Mouse (Mus musculus): ENCODE measurements at regions not wholly inside any gene's neighbourhood (a gene's known extent, or its start where the extent isn't known, plus 50 kb on each side); places are given as distances from the start of the nearest gene placed in this dataset.
"Not testable (repeated sequence)": the region's sequence is repeated elsewhere in the genome, so short reads cannot be mapped to it uniquely, and the experiment has no call there.

DNA sequence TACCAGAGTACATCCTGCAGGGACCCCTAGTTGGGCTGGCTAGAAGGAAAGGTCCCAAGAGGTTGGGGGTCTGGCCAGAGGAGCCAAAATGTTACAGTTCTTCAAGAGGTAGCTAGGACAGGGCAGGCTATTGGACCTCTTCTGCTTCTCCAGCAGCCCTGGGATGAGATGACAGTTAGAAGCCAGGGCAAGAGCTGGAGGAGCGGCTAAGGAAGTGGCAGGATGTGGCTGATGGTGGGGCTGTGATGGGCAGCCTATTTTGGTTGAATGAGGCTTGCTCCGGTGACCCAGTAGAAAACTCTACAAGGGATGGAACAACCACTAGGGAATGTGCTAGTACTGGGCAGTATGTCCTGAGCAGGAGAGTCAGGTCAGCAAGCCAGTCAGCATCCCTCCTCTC is 82.8 kb downstream of the Ddx11 start:
- no peak for DNase-seq (ENCODE audit: low read depth, low spot score)
- Histone ChIP-seq H3K4me1 (ENCODE audit: control insufficient read depth in 2 of 2, insufficient read depth in 2 of 2, low read length in 2 of 2, poor library complexity in 1 of 2) (no peaks in the 10 kb centered on the region), H3K9me3 (ENCODE audit: control insufficient read depth, insufficient read depth, low read depth, low read length) (no peaks in the 10 kb centered on the region), H3K9ac (ENCODE audit: insufficient read depth, low read depth, low read length, poor library complexity, severe bottlenecking) (no peak overlapping the region), H3K27ac (ENCODE audit: insufficient read depth, low read depth, low read length, poor library complexity, severe bottlenecking) (no peak overlapping the region), H3K36me3 (ENCODE audit: control insufficient read depth, insufficient read depth, low read length, poor library complexity, severe bottlenecking) (no peaks in the 10 kb centered on the region), H3K4me3 (ENCODE audit: insufficient read depth in 1 of 2, low read depth in 1 of 2, low read length in 2 of 2, poor library complexity in 1 of 2, severe bottlenecking in 1 of 2) (no peak overlapping the region)
- TF ChIP-seq MAFK (IDR thresholded peaks at IDR 0.05; ENCODE audit: insufficient read depth, low read depth, low read length) (no peak), ZC3H11A (IDR thresholded peaks at IDR 0.05; ENCODE audit: borderline replicate concordance, low read depth, low read length) (no peak), ZNF384 (IDR thresholded peaks at IDR 0.05; ENCODE audit: low read depth, low read length) (no peak)
- in situ Hi-C loops (cut with MboI; ENCODE audit: low sequenced_read_pairs in 2 of 2, unreplicated experiment in 2 of 2), result no loop called here

DNA sequence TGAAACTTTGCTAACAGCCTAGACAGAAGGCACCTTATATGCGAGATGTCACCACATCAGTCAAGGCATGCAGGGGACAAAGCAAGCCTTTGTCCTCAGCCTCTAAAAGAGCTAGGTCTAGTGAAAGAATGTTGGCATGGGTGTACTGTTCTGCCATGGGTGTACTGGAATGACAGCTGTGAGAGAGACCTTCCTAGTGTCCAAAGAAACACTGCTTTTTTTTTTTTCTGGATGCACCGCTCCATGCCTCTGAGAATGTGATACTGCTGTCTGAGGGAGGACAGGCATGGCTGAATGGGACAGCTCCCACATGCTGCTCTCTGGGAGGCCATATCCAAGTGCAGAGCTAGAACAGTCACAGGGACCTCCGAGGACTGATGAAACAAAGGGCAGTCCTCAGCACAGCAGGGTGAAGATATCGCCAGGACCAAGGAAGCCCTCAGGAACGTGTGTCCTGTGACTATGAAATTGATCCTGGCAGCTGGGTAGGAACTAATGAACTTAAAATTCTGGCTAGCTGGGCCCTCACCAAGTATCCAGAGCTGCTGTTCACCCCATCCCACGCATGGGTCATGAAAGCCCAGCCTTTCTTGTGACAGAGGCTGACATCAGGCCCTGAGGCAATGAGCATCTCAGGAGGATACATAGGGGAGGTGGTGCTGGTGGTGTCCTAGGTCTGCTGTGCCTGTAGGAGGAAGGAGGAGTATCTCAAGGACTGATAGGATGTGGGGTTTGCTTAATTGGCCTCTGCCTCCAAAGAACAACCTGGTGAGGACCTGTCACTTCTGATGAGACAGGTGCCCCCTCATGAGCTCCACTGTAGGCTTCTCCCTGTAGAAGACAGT is 84.6 kb downstream of the Ddx11 start:
- DNase-seq (ENCODE audit: low read depth, low spot score); H3K27ac ChIP-seq (ENCODE audit: insufficient read depth, low read depth, low read length, poor library complexity, severe bottlenecking); H3K4me3 ChIP-seq (ENCODE audit: insufficient read depth in 1 of 2, low read depth in 1 of 2, low read length in 2 of 2, poor library complexity in 1 of 2, severe bottlenecking in 1 of 2); H3K9ac ChIP-seq (ENCODE audit: insufficient read depth, low read depth, low read length, poor library complexity, severe bottlenecking); H3K36me3 ChIP-seq (ENCODE audit: control insufficient read depth, insufficient read depth, low read length, poor library complexity, severe bottlenecking); in situ Hi-C loops (cut with MboI; ENCODE audit: low sequenced_read_pairs in 2 of 2, unreplicated experiment in 2 of 2); H3K4me1 ChIP-seq (ENCODE audit: control insufficient read depth in 2 of 2, insufficient read depth in 2 of 2, low read length in 2 of 2, poor library complexity in 1 of 2); H3K9me3 ChIP-seq (ENCODE audit: control insufficient read depth, insufficient read depth, low read depth, low read length): not testable (repeated sequence)

DNA sequence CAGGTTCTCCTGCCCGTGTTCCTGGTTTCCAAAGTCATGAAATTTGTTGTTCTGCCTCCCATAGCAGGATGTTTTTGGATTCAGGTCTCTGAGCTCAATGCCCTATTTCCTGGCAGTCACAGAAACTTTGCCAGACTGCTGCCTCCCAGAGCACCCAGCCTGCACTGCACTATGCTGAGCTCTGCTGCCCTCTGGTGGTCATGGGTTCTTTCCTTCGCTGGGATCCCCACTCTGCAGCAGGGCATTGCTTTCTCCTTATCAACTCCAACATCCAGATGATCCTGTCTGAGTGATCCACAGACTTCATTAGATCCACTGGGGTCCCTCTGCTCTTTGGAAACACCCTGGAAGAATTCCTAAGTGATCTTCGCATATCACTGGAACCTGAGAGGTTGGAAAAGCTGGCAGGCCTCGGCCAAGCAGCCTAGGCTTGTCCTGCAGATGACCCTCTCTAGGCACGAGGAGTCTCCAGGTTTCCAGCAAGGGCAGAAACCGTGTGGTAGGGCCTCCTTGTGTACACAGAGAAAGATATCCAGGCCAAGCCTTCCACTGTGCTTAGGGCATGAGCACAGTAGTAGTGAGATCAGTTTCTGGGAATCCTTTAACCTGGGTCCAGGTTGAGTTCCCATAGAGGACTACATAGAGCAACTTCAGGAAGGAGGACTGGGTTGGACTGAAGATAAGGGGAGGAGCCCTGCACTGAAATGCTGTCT is 85.6 kb downstream of the Ddx11 start:
- H3K4me1 ChIP-seq (ENCODE audit: control insufficient read depth in 2 of 2, insufficient read depth in 2 of 2, low read length in 2 of 2, poor library complexity in 1 of 2); H3K9me3 ChIP-seq (ENCODE audit: control insufficient read depth, insufficient read depth, low read depth, low read length); H3K27ac ChIP-seq (ENCODE audit: insufficient read depth, low read depth, low read length, poor library complexity, severe bottlenecking); H3K9ac ChIP-seq (ENCODE audit: insufficient read depth, low read depth, low read length, poor library complexity, severe bottlenecking); H3K36me3 ChIP-seq (ENCODE audit: control insufficient read depth, insufficient read depth, low read length, poor library complexity, severe bottlenecking); in situ Hi-C loops (cut with MboI; ENCODE audit: low sequenced_read_pairs in 2 of 2, unreplicated experiment in 2 of 2); H3K4me3 ChIP-seq (ENCODE audit: insufficient read depth in 1 of 2, low read depth in 1 of 2, low read length in 2 of 2, poor library complexity in 1 of 2, severe bottlenecking in 1 of 2); DNase-seq (ENCODE audit: low read depth, low spot score): not testable (repeated sequence)

DNA sequence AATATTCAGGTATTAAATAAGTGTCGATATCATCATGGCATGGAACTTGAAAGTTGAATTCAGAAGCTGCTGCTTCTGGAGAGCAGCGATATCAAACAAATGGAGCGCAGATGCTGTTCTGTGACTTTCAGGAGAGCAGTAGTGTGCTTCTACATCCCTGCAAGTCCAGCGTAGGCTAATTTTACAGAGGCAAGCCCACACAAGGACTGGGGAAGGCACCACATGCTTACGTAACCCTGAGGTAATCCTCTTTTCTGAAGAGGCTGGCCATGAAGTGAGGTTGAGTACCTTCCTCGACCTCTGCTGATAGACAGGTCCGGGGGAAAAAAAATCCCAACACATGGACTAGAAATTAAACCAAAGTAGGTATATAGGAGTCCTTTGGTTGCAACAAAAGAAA is 88.2 kb downstream of the Ddx11 start:
- in situ Hi-C loops (cut with MboI; ENCODE audit: low sequenced_read_pairs in 2 of 2, unreplicated experiment in 2 of 2), result no loop called here
- DNase-seq (ENCODE audit: low read depth, low spot score), result no peak
- Histone ChIP-seq H3K27ac (ENCODE audit: insufficient read depth, low read depth, low read length, poor library complexity, severe bottlenecking) (no peak overlapping the region), H3K36me3 (ENCODE audit: control insufficient read depth, insufficient read depth, low read length, poor library complexity, severe bottlenecking) (no peaks in the 10 kb centered on the region), H3K9me3 (ENCODE audit: control insufficient read depth, insufficient read depth, low read depth, low read length) (no peaks in the 10 kb centered on the region), H3K4me3 (ENCODE audit: insufficient read depth in 1 of 2, low read depth in 1 of 2, low read length in 2 of 2, poor library complexity in 1 of 2, severe bottlenecking in 1 of 2) (no peak overlapping the region), H3K4me1 (ENCODE audit: control insufficient read depth in 2 of 2, insufficient read depth in 2 of 2, low read length in 2 of 2, poor library complexity in 1 of 2) (no peaks in the 10 kb centered on the region), H3K9ac (ENCODE audit: insufficient read depth, low read depth, low read length, poor library complexity, severe bottlenecking) (no peak overlapping the region)
- no peak for TF ChIP-seq CHD2 (IDR thresholded peaks at IDR 0.05; ENCODE audit: low read depth, low read length)
- no peak for TF ChIP-seq MAFK (IDR thresholded peaks at IDR 0.05; ENCODE audit: insufficient read depth, low read depth, low read length)
- TF ChIP-seq ZNF384 (IDR thresholded peaks at IDR 0.05; ENCODE audit: low read depth, low read length), result no peak

DNA sequence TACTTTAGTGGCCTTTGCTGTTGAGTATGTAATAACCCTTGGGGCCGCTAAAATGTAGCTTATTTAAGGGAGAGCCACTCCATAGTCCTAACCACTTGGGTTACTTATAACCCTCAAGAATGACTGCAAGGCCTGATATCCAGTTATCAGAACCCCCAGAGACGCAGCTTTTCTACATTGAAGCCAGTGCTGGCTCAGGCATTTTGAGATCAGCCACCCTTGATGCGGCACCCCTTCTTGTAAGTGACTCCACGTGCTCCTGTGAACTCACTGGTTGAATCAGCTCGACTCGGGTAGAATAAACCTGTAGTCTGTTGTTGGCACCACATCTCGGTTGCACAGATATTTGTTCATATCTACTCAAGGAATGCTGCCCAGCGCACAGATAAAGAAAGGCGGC is 89.3 kb downstream of the Ddx11 start:
- TF ChIP-seq MAFK (IDR thresholded peaks at IDR 0.05; ENCODE audit: insufficient read depth, low read depth, low read length) (no peak), ZC3H11A (IDR thresholded peaks at IDR 0.05; ENCODE audit: borderline replicate concordance, low read depth, low read length) (no peak), CHD2 (IDR thresholded peaks at IDR 0.05; ENCODE audit: low read depth, low read length) (no peak), HCFC1 (IDR thresholded peaks at IDR 0.05; ENCODE audit: borderline replicate concordance, insufficient read depth, low read length) (no peak), ZNF384 (IDR thresholded peaks at IDR 0.05; ENCODE audit: low read depth, low read length) (no peak)
- Histone ChIP-seq H3K9me3 (ENCODE audit: control insufficient read depth, insufficient read depth, low read depth, low read length) (no peaks in the 10 kb centered on the region), H3K4me1 (ENCODE audit: control insufficient read depth in 2 of 2, insufficient read depth in 2 of 2, low read length in 2 of 2, poor library complexity in 1 of 2) (no peaks in the 10 kb centered on the region), H3K27ac (ENCODE audit: insufficient read depth, low read depth, low read length, poor library complexity, severe bottlenecking) (no peak overlapping the region), H3K36me3 (ENCODE audit: control insufficient read depth, insufficient read depth, low read length, poor library complexity, severe bottlenecking) (no peaks in the 10 kb centered on the region), H3K9ac (ENCODE audit: insufficient read depth, low read depth, low read length, poor library complexity, severe bottlenecking) (no peak overlapping the region), H3K4me3 (ENCODE audit: insufficient read depth in 1 of 2, low read depth in 1 of 2, low read length in 2 of 2, poor library complexity in 1 of 2, severe bottlenecking in 1 of 2) (no peak overlapping the region)
- in situ Hi-C loops (cut with MboI; ENCODE audit: low sequenced_read_pairs in 2 of 2, unreplicated experiment in 2 of 2), result no loop called here
- no peak for DNase-seq (ENCODE audit: low read depth, low spot score)
